Mouse (Mus musculus) heart, postnatal 4 days (tissue): ENCODE measurements around the gene Rap2b. TPM values are rescaled to one million over a fixed set of nuclear protein-coding genes. Genes with fewer than 3 reads are reported as not detected.

ENCODE experiments used
- DNase-seq: peaks from one replicate; pipeline ENCODE4 v3.0.0; 2021
- total RNA-seq, 2 experiments: library from RNA; stranded (reverse); gene quantifications; 2 replicates each; pipeline ENCODE4 v1.2.3; 2021

Gene Rap2b
- 1 to 10 TPM; 5.5 to 6.4 TPM for total RNA-seq

- DNase-seq = no peak
Measured at GRCm38 (mm10) chr3:61361338-61361737, at the start of gene Rap2b. Gene Rap2b (plus strand): TSS chr3:61361638.

GRCm38 (mm10) chr3:61315002-61315401 lies 46.4 kb upstream of the Rap2b start:
- no peak for DNase-seq

GRCm38 (mm10) chr3:61320031-61320430 lies 41.4 kb upstream of the Rap2b start:
- no peak for DNase-seq

GRCm38 (mm10) chr3:61321632-61322031 lies 39.8 kb upstream of the Rap2b start:
- no peak for DNase-seq

GRCm38 (mm10) chr3:61336205-61336604 lies 25.2 kb upstream of the Rap2b start:
- DNase-seq = no peak

- DNase-seq = no peak
Measured at GRCm38 (mm10) chr3:61337230-61337629, 24.2 kb upstream of the Rap2b start.

GRCm38 (mm10) chr3:61340321-61340720 lies 21.1 kb upstream of the Rap2b start:
- no peak for DNase-seq

GRCm38 (mm10) chr3:61344031-61344430 lies 17.4 kb upstream of the Rap2b start:
- DNase-seq = no peak

- DNase-seq = no peak
Measured at GRCm38 (mm10) chr3:61345636-61346035, 15.8 kb upstream of the Rap2b start.

GRCm38 (mm10) chr3:61348036-61348614 lies 13.3 kb upstream of the Rap2b start:
- no peak for DNase-seq

GRCm38 (mm10) chr3:61349433-61349832 lies 12.0 kb upstream of the Rap2b start:
- DNase-seq = no peak

- no peak for DNase-seq
Measured at GRCm38 (mm10) chr3:61355464-61355863, 6.0 kb upstream of the Rap2b start.

- DNase-seq = peak; percentile 41
Measured at GRCm38 (mm10) chr3:61358107-61358506, 3.3 kb upstream of the Rap2b start.

GRCm38 (mm10) chr3:61358756-61359293 lies 2.6 kb upstream of the Rap2b start:
- no peak for DNase-seq

GRCm38 (mm10) chr3:61362821-61363160 lies 1.4 kb downstream of the Rap2b start:
- no peak for DNase-seq

GRCm38 (mm10) chr3:61363161-61363988 lies 1.9 kb downstream of the Rap2b start:
- DNase-seq = peak; percentile 93

GRCm38 (mm10) chr3:61363989-61364660 lies 2.7 kb downstream of the Rap2b start:
- peak; percentile 96 for DNase-seq

- DNase-seq = no peak
Measured at GRCm38 (mm10) chr3:61364661-61364977, 3.2 kb downstream of the Rap2b start.

- DNase-seq = peak; percentile 44
Measured at GRCm38 (mm10) chr3:61364978-61365778, 3.7 kb downstream of the Rap2b start.

- DNase-seq = peak; percentile 7
Measured at GRCm38 (mm10) chr3:61365779-61366373, 4.4 kb downstream of the Rap2b start, which contains the start of gene B430305J03Rik. Gene B430305J03Rik (minus strand): TSS chr3:61365951.

- no peak for DNase-seq
Measured at GRCm38 (mm10) chr3:61368446-61368845, 7.0 kb downstream of the Rap2b start.

GRCm38 (mm10) chr3:61376001-61376400 lies 14.6 kb downstream of the Rap2b start:
- DNase-seq = no peak
